Mouse (Mus musculus) urinary bladder, postnatal 0 days (tissue): Measurements from ENCODE around the gene Klk7. TPM values are rescaled to one million over a fixed set of nuclear protein-coding genes. Genes with fewer than 3 reads are reported as not detected.

ENCODE experiments used
- polyA plus RNA-seq: library from polyadenylated mRNA; unstranded; fragments of >200 nt; fragmentation: Nextera tagmentation; extraction: Ambion mirVana; gene quantifications from 2 replicates; pipeline ENCODE4 v1.2.1, GENCODE M21; 2015

Gene Klk7
- polyA plus RNA-seq: not detected in 2 replicates

GRCm38 (mm10) chr7:43810994-43811393 lies at the start of gene Klk7:
Gene Klk7, plus strand, starts transcription at chr7:43811294.

GRCm38 (mm10) chr7:43768597-43768996 lies 42.5 kb upstream of the Klk7 start, which contains the start of gene Klk12:
Gene Klk12, plus strand, starts transcription at chr7:43768897.

GRCm38 (mm10) chr7:43774364-43774763 lies 36.7 kb upstream of the Klk7 start, which contains the start of gene Klk11:
Gene Klk11, plus strand, starts transcription at chr7:43774604.

GRCm38 (mm10) chr7:43780746-43781145 lies 30.3 kb upstream of the Klk7 start, which contains the start of gene Klk10:
Gene Klk10, plus strand, starts transcription at chr7:43781035.

GRCm38 (mm10) chr7:43791591-43791990 lies 19.5 kb upstream of the Klk7 start, which contains the start of gene Klk9:
Gene Klk9, plus strand, starts transcription at chr7:43791891.

DNA sequence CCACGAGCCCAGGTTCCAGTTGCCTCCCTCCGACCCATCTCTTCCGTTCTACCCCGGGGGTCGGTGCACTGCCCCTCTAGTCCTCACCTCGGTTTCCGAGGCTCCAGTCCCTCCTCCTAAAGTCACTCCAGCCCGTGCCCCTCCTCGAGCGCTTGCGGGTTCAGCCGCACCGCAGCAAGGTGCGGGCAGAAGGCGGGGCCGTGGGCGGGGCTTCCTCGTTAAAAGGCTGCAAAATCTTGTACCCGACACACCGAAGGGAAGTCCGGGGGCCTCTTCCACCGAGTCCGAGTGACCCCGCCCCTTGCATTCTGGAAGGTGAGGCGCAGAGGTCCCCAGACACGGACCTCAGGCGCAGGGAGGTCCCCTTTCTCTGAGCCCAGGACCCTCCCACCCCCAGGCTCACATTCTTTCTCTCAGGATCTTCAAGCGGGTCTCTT lies 13.7 kb upstream of the Klk7 start, which contains the start of gene Klk8:
Gene Klk8 (plus strand): TSS at position 245 of the 437 bp plus-strand sequence.

GRCm38 (mm10) chr7:43824199-43824598 lies 13.1 kb downstream of the Klk7 start, which contains the start of gene Klk6:
Gene Klk6, plus strand, starts transcription at chr7:43824499.

DNA sequence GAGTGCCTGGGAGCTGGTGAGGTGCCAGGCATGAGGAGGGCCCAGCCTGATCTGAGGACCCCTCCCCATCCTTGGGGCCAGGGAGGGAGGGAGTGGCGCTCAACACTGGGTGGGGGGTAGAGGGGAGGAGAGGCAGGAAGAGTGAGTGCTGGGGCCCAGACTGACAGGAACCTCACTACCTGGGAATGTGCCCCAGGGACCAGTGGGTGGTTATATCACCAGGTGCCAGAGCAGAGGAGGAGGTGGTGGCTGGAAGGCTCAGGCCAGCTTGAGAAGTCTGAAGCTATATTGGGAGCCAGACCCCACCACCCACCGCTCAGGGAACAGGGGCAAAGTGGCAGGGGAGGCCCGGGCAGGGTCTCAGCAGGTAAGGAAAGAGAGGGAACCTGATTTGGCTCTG lies 30.6 kb downstream of the Klk7 start, which contains the start of gene Klk5:
Gene Klk5 (plus strand): TSS at position 271 of the 400 bp plus-strand sequence.

Other genes with a start within 250 kb of the Klk7 start
- gene Zfp658, start 249.0 kb upstream of the Klk7 start, polyA plus RNA-seq: 1.00 and 1.0 TPM in 2 replicates
- gene Zfp719, start 231.7 kb upstream of the Klk7 start, polyA plus RNA-seq: 4.7 and 6.3 TPM in 2 replicates
- gene Zfp819, start 204.1 kb upstream of the Klk7 start, polyA plus RNA-seq: 0.07 TPM in 1 of 2 replicates, not detected in the other
- not detected in 2 replicates for gene Ceacam18, start 176.6 kb upstream of the Klk7 start, polyA plus RNA-seq
- 0.70 and 1.1 TPM in 2 replicates for gene Siglece, start 151.1 kb upstream of the Klk7 start, polyA plus RNA-seq
- gene Ctu1, start 139.3 kb upstream of the Klk7 start, polyA plus RNA-seq: 7.5 and 8.4 TPM in 2 replicates
- gene Klk14, start 120.9 kb upstream of the Klk7 start, polyA plus RNA-seq: 0.14 TPM in 1 of 2 replicates, not detected in the other
- gene Klk13, start 98.7 kb upstream of the Klk7 start, polyA plus RNA-seq: 0.13 and 0.15 TPM in 2 replicates
- not detected in 2 replicates for gene Klk12, start 42.4 kb upstream of the Klk7 start, polyA plus RNA-seq
- 0.17 TPM in 1 of 2 replicates, not detected in the other for gene Klk11, start 36.7 kb upstream of the Klk7 start, polyA plus RNA-seq
- gene Klk10, start 30.3 kb upstream of the Klk7 start, polyA plus RNA-seq: 0.91 and 1.4 TPM in 2 replicates
- 0.11 and 0.17 TPM in 2 replicates for gene Klk9, start 19.4 kb upstream of the Klk7 start, polyA plus RNA-seq
- gene Klk8, start 13.7 kb upstream of the Klk7 start, polyA plus RNA-seq: 10.9 and 17.2 TPM in 2 replicates
- 0.40 and 0.65 TPM in 2 replicates for gene Klk6, start 13.2 kb downstream of the Klk7 start, polyA plus RNA-seq
- gene Klk5, start 30.7 kb downstream of the Klk7 start, polyA plus RNA-seq: not detected in 2 replicates
- not detected in 2 replicates for gene Klk4, start 69.9 kb downstream of the Klk7 start, polyA plus RNA-seq
- gene Klk15, start 122.4 kb downstream of the Klk7 start, polyA plus RNA-seq: not detected in 2 replicates
- not detected in 2 replicates for gene Klk1b8, start 139.4 kb downstream of the Klk7 start, polyA plus RNA-seq
- not detected in 2 replicates for gene Klk1b1, start 155.5 kb downstream of the Klk7 start, polyA plus RNA-seq
- not detected in 2 replicates for gene Klk1b9, start 164.8 kb downstream of the Klk7 start, polyA plus RNA-seq
- gene Klk1b11, start 184.6 kb downstream of the Klk7 start, polyA plus RNA-seq: not detected in 2 replicates
- not detected in 2 replicates for gene Klk1b26, start 200.9 kb downstream of the Klk7 start, polyA plus RNA-seq
- not detected in 2 replicates for gene Klk1b27, start 241.0 kb downstream of the Klk7 start, polyA plus RNA-seq